Mouse (Mus musculus) MEL (cell line): ENCODE results near the gene Pcdh8. TPM values are rescaled to one million over a fixed set of nuclear protein-coding genes. Genes with fewer than 3 reads are reported as not detected.

Experiments
- DNase-seq: peaks from one replicate; pipeline ENCODE4 v3.0.0; 2011; ENCODE audit warnings: low read depth, low spot score
- H3K27ac ChIP-seq: 2 replicates; pipeline ENCODE4 v1.5.1; 2012; ENCODE audit warnings: low read depth, mild to moderate bottlenecking, control low read depth, low read length, moderate library complexity; ENCODE audit not compliant: control insufficient read depth
- H3K27me3 ChIP-seq, 2 experiments: fragments of 150-350 bp in 1 of 2; sonication (generic) in 1 of 2; 2 replicates each; pipeline ENCODE4 v1.6.1; 2012; ENCODE audit warnings: low read length in 2 of 2, mild to moderate bottlenecking in 2 of 2, improper control_type of control experiment in 1 of 2, moderate library complexity in 1 of 2; ENCODE audit not compliant: insufficient read depth in 2 of 2, control insufficient read depth in 1 of 2
- H3K36me3 ChIP-seq, 2 experiments: 2 replicates each; pipeline ENCODE4 v1.6.1; 2012 to 2014; ENCODE audit warnings: low read length in 2 of 2, improper control_type of control experiment in 1 of 2, inconsistent platforms in 1 of 2, mild to moderate bottlenecking in 1 of 2; ENCODE audit not compliant: insufficient read depth in 2 of 2, control insufficient read depth in 1 of 2
- H3K4me1 ChIP-seq, 2 experiments: fragments of 150-350 bp in 1 of 2; sonication (generic) in 1 of 2; 2 replicates each; pipeline ENCODE4 v1.6.1; 2012; ENCODE audit warnings: low read length in 2 of 2, improper control_type of control experiment in 1 of 2, mild to moderate bottlenecking in 1 of 2; ENCODE audit not compliant: insufficient read depth in 2 of 2, control insufficient read depth in 1 of 2
- H3K4me3 ChIP-seq, 2 experiments: fragments of 150-350 bp in 1 of 2; sonication (generic) in 1 of 2; 2 replicates each; pipeline ENCODE4 v1.5.1; 2012; ENCODE audit warnings: low read depth in 2 of 2, low read length in 2 of 2, mild to moderate bottlenecking in 2 of 2, moderate library complexity in 2 of 2, control low read depth in 1 of 2, improper control_type of control experiment in 1 of 2; ENCODE audit not compliant: control insufficient read depth in 1 of 2, insufficient read depth in 1 of 2
- H3K79me2 ChIP-seq: 2 replicates; pipeline ENCODE4 v1.6.1; 2012; ENCODE audit warnings: mild to moderate bottlenecking, low read length, moderate library complexity; ENCODE audit not compliant: control insufficient read depth, poor library complexity, insufficient read depth
- H3K9ac ChIP-seq: 2 replicates; pipeline ENCODE4 v1.6.1; 2012; ENCODE audit warnings: low read depth, mild to moderate bottlenecking, control low read depth, low read length, moderate library complexity; ENCODE audit not compliant: control insufficient read depth, poor library complexity, severe bottlenecking
- H3K9me3 ChIP-seq: fragments of 150-350 bp; sonication (generic); replicated peaks from 2 replicates; pipeline ENCODE4 v1.6.1; 2012; ENCODE audit warnings: mild to moderate bottlenecking, low read length, improper control_type of control experiment, moderate library complexity; ENCODE audit not compliant: insufficient read depth
- BHLHE40 ChIP-seq: IDR thresholded peaks from 2 replicates; pipeline ENCODE4 v1.6.1; 2012; ENCODE audit warnings: low read depth, mild to moderate bottlenecking, inconsistent platforms, low read length, improper control_type of control experiment, borderline replicate concordance
- CHD1 ChIP-seq: IDR thresholded peaks from 2 replicates; pipeline ENCODE4 v1.6.1; 2012; ENCODE audit warnings: low read depth, mild to moderate bottlenecking, inconsistent platforms, low read length, improper control_type of control experiment
- CTCF ChIP-seq, 3 experiments: IDR thresholded peaks in 2 of 3; conservative IDR thresholded peaks in 1 of 3; 2 replicates each; pipeline ENCODE4 v1.5.1; 2011 to 2012; ENCODE audit warnings: low read length in 3 of 3, low read depth in 2 of 3, mild to moderate bottlenecking in 2 of 3, improper control_type of control experiment in 1 of 3, inconsistent platforms in 1 of 3, mixed read lengths in 1 of 3, moderate library complexity in 1 of 3; ENCODE audit not compliant: control insufficient read depth in 1 of 3, insufficient read depth in 1 of 3, poor library complexity in 1 of 3, severe bottlenecking in 1 of 3
- E2F4 ChIP-seq: IDR thresholded peaks from 2 replicates; pipeline ENCODE4 v1.6.1; 2011; ENCODE audit warnings: low read depth, low read length, improper control_type of control experiment, borderline replicate concordance
- ETS1 ChIP-seq: IDR thresholded peaks from 2 replicates; pipeline ENCODE4 v1.6.1; 2012; ENCODE audit warnings: low read depth, mild to moderate bottlenecking, inconsistent platforms, low read length, improper control_type of control experiment, moderate library complexity
- GABPA ChIP-seq: IDR thresholded peaks from 2 replicates; pipeline ENCODE4 v1.6.1; 2012; ENCODE audit warnings: low read depth, mild to moderate bottlenecking, inconsistent platforms, low read length, improper control_type of control experiment, moderate library complexity
- JUND ChIP-seq: IDR thresholded peaks from 2 replicates; pipeline ENCODE4 v1.6.1; 2011; ENCODE audit warnings: low read depth, mild to moderate bottlenecking, improper control_type of control experiment, low read length
- KAT2A ChIP-seq: conservative IDR thresholded peaks from 2 replicates; pipeline ENCODE4 v1.6.1; 2012; ENCODE audit warnings: low read depth, low read length, improper control_type of control experiment, inconsistent platforms
- MAFK ChIP-seq: IDR thresholded peaks from 2 replicates; pipeline ENCODE4 v1.6.1; 2011; ENCODE audit warnings: low read depth, mild to moderate bottlenecking, low read length, improper control_type of control experiment, borderline replicate concordance
- MAX ChIP-seq: IDR thresholded peaks from 2 replicates; pipeline ENCODE4 v1.6.1; 2011; ENCODE audit warnings: low read length, improper control_type of control experiment
- MAZ ChIP-seq: IDR thresholded peaks from 2 replicates; pipeline ENCODE4 v1.6.1; 2012; ENCODE audit warnings: low read depth, mild to moderate bottlenecking, inconsistent platforms, low read length, improper control_type of control experiment
- MEF2A ChIP-seq: IDR thresholded peaks from 2 replicates; pipeline ENCODE4 v1.6.1; 2014; ENCODE audit warnings: low read depth, mild to moderate bottlenecking, inconsistent platforms, low read length, improper control_type of control experiment; ENCODE audit not compliant: poor library complexity, insufficient replicate concordance, severe bottlenecking; ENCODE audit errors: extremely low read depth
- MXI1 ChIP-seq: IDR thresholded peaks from 2 replicates; pipeline ENCODE4 v1.6.1; 2011; ENCODE audit warnings: mild to moderate bottlenecking, low read depth, low read length, improper control_type of control experiment
- MYB ChIP-seq: IDR thresholded peaks from 2 replicates; pipeline ENCODE4 v1.6.1; 2011; ENCODE audit warnings: mild to moderate bottlenecking, low read depth, low read length, improper control_type of control experiment
- RAD21 ChIP-seq: IDR thresholded peaks from 2 replicates; pipeline ENCODE4 v1.6.1; 2011; ENCODE audit warnings: mild to moderate bottlenecking, low read depth, low read length, improper control_type of control experiment
- RCOR1 ChIP-seq: IDR thresholded peaks from 2 replicates; pipeline ENCODE4 v1.6.1; 2012; ENCODE audit warnings: low read depth, mild to moderate bottlenecking, inconsistent platforms, low read length, improper control_type of control experiment
- SIN3A ChIP-seq: IDR thresholded peaks from 2 replicates; pipeline ENCODE4 v1.6.1; 2012; ENCODE audit warnings: low read length, improper control_type of control experiment, inconsistent platforms
- TBP ChIP-seq: IDR thresholded peaks from 2 replicates; pipeline ENCODE4 v1.8.0; 2011; ENCODE audit warnings: low read depth, low read length, improper control_type of control experiment
- UBTF ChIP-seq: IDR thresholded peaks from 2 replicates; pipeline ENCODE4 v1.6.1; 2012; ENCODE audit warnings: low read depth, mild to moderate bottlenecking, inconsistent platforms, low read length, improper control_type of control experiment, moderate library complexity, borderline replicate concordance; ENCODE audit not compliant: insufficient read depth
- USF2 ChIP-seq, 2 experiments: IDR thresholded peaks; 2 replicates each; pipeline ENCODE4 v1.6.1; 2011 to 2012; ENCODE audit warnings: improper control_type of control experiment in 2 of 2, low read length in 2 of 2, borderline replicate concordance in 1 of 2, inconsistent platforms in 1 of 2, low read depth in 1 of 2, mild to moderate bottlenecking in 1 of 2; ENCODE audit not compliant: insufficient read depth in 1 of 2
- ZC3H11A ChIP-seq: IDR thresholded peaks from 2 replicates; pipeline ENCODE4 v1.6.1; 2012; ENCODE audit warnings: low read depth, mild to moderate bottlenecking, inconsistent platforms, low read length, improper control_type of control experiment
- ZKSCAN1 ChIP-seq: IDR thresholded peaks from 2 replicates; pipeline ENCODE4 v1.6.1; 2012; ENCODE audit warnings: low read depth, mild to moderate bottlenecking, inconsistent platforms, low read length, improper control_type of control experiment, moderate library complexity
- ZMIZ1 ChIP-seq: IDR thresholded peaks from 2 replicates; pipeline ENCODE4 v1.6.1; 2012; ENCODE audit warnings: low read depth, mild to moderate bottlenecking, inconsistent platforms, low read length, improper control_type of control experiment, moderate library complexity
- polyA plus RNA-seq, 2 experiments: library from polyadenylated mRNA; stranded (reverse) in 1 of 2; unstranded in 1 of 2; fragments of >175 nt in 1 of 2; fragments of >200 nt in 1 of 2; gene quantifications; 2 replicates each; pipeline versions ENCODE4 v1.2.1 to v1.2.4; 2012; ENCODE audit warnings: low replicate concordance in 2 of 2, low read depth in 1 of 2; ENCODE audit not compliant: insufficient read length in 2 of 2, insufficient read depth in 1 of 2, missing spikeins in 1 of 2
- total RNA-seq: library from RNA; depleted of rRNA; stranded (reverse); fragments of 300-350 nt; gene quantifications from 2 replicates; pipeline ENCODE4 v1.2.3, GENCODE M21; 2012

The Pcdh8 gene
- total and polyA plus RNA-seq, 3 experiments: not detected

DNA sequence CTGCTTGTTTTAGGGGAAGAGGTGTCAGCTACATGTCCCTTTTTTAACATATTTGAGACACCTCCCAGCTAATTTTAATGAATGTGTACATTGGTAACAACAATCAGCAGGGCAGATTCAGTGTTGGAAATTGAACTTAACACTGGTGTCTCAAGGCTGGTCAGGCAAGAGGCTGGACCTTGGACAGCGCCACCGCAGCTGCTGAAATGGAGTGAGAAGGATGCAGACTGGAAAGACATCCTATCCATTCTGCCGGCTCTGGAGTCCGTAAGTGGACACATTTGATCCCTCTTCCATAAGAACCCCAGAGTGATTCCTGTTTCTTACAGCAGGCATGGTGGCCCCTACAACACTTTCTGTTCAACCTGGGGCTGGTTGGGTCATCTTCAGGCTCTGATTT lies 14.3 kb upstream of the Pcdh8 start:
- H3K9me3 ChIP-seq: no peaks in the 10 kb centered on the region
- no peaks in the 10 kb centered on the region for H3K4me1 ChIP-seq
- DNase-seq: no peak
- no peaks in the 10 kb centered on the region for H3K27me3 ChIP-seq
- no peaks in the 10 kb centered on the region for H3K36me3 ChIP-seq
- H3K9ac ChIP-seq: no peak overlapping the region
- no peak overlapping the region for H3K27ac ChIP-seq
- TF ChIP-seq BHLHE40: no peak
- TF ChIP-seq MAZ: no peak
- TF ChIP-seq KAT2A: no peak
- TF ChIP-seq RAD21: no peak
- TF ChIP-seq ZMIZ1: no peak
- TF ChIP-seq CHD1: no peak
- TF ChIP-seq ZC3H11A: no peak
- TF ChIP-seq MEF2A: no peak
- no peak for TF ChIP-seq MYB
- TF ChIP-seq UBTF: no peak
- no peak for TF ChIP-seq RCOR1
- TF ChIP-seq CTCF (IDR thresholded peaks at IDR 0.05 in 2 of 3, conservative IDR thresholded peaks at IDR 0.05 in 1 of 3; ENCODE audit: control insufficient read depth in 1 of 3, insufficient read depth in 1 of 3, low read depth in 2 of 3, low read length in 3 of 3, poor library complexity in 1 of 3, severe bottlenecking in 1 of 3): no peak
- no peak for TF ChIP-seq GABPA
- TF ChIP-seq MAX: no peak
- no peak for TF ChIP-seq MXI1
- TF ChIP-seq ETS1: no peak
- no peak for TF ChIP-seq E2F4
- H3K79me2 ChIP-seq: no peaks in the 10 kb centered on the region
- no peak overlapping the region for H3K4me3 ChIP-seq

DNA sequence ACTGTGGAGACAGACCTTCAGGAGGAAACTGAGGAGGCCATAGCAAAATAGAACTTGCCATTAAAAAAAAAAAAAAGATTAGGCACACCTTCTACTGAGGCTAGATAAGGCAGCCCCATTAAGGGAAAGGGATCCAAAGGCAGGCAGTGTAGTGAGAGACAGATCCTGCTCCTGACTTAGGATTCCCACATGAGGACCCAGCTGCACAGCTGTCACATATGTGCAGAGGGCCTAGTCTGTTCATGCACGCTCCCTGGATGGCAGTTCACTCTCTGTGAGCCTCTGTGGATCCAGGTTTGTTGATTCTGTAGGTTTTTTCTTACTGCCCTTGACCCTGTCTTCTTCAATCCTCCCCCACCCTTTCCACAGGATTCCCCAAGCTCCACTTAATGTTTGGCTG lies 9.8 kb upstream of the Pcdh8 start:
- no peak for DNase-seq
- H3K4me1 ChIP-seq: no peaks in the 10 kb centered on the region
- H3K9ac ChIP-seq: no peak overlapping the region
- H3K79me2 ChIP-seq: no peaks in the 10 kb centered on the region
- H3K9me3 ChIP-seq: no peaks in the 10 kb centered on the region
- TF ChIP-seq SIN3A (no peak), UBTF (no peak), MXI1 (no peak), JUND (no peak), MAFK (no peak), ZKSCAN1 (no peak), USF2 (IDR thresholded peaks at IDR 0.05; ENCODE audit: borderline replicate concordance in 1 of 2, insufficient read depth in 1 of 2, low read depth in 1 of 2, low read length in 2 of 2) (no peak), TBP (no peak), ZC3H11A (no peak), MEF2A (no peak)
- no peak overlapping the region for H3K4me3 ChIP-seq
- H3K27ac ChIP-seq: no peak overlapping the region
- no peaks in the 10 kb centered on the region for H3K27me3 ChIP-seq
- H3K36me3 ChIP-seq: no peaks in the 10 kb centered on the region
